Mouse (Mus musculus): Measurements from ENCODE around the gene Ablim2. TPM values are rescaled to one million over a fixed set of nuclear protein-coding genes. Genes with fewer than 3 reads are reported as not detected.
A peak's percentile ranks its signal among the peaks of the same experiment; 100 is the strongest.

Ablim2 gene
- polyA plus RNA-seq, 1 experiment from 2014 or later: 0.40 TPM

DNA sequence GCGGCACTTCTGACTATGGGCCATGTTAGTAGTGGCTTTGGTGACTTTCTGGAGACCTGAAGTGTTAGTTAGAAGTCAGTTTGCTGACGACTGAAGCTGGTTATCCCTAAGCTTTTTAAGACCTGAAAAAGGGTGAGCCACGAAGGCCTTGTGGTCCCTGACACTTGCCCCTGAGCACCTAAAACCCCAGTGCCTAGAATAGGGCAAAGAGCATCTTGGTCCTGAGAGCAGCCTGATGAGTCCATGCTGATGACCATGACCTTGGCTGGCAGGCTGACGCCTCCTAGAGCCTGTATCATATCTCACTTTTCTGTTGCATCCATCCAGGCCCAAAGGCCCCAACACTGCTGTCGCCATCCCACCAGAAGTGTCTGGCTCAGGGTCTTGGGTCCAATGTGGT lies 12.3 kb upstream of the Ablim2 start:
- Histone ChIP-seq H3K79me2 (ENCODE audit: inconsistent target) (no peaks in the 10 kb centered on the region), H3K36me3 (ENCODE audit: inconsistent target) (no peaks in the 10 kb centered on the region), H3K4me3 (ENCODE audit: inconsistent target) (no peak overlapping the region), H3K27ac (no peak overlapping the region)
- WGBS (ENCODE audit: missing documents): 93% methylated on average over 5 of the region's 5 CpGs

DNA sequence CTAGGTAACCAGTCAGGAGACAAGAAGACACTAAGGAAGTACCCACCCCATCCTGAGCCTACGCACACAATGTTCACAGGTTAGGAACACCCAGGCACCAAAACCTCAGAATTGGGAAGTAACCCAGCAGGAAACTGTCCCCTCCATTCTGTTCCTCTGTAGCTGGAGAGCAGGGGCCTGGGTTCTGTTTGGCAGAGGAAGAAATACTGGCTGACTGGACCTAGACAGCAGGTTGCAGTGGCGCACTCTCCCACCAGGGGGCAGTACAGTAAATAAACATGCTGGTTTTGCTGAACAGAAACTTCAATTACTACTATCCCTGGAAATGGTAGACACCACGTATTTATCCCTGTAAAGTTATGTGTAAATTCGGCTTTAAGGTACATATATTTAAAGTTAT lies 10.8 kb upstream of the Ablim2 start:
- 5% methylated on average over 4 of the region's 4 CpGs for WGBS (ENCODE audit: missing documents)
- H3K36me3 ChIP-seq (ENCODE audit: inconsistent target): no peaks in the 10 kb centered on the region
- H3K79me2 ChIP-seq (ENCODE audit: inconsistent target): no peaks in the 10 kb centered on the region
- no peak overlapping the region for H3K4me3 ChIP-seq (ENCODE audit: inconsistent target)
- no peak overlapping the region for H3K27ac ChIP-seq

DNA sequence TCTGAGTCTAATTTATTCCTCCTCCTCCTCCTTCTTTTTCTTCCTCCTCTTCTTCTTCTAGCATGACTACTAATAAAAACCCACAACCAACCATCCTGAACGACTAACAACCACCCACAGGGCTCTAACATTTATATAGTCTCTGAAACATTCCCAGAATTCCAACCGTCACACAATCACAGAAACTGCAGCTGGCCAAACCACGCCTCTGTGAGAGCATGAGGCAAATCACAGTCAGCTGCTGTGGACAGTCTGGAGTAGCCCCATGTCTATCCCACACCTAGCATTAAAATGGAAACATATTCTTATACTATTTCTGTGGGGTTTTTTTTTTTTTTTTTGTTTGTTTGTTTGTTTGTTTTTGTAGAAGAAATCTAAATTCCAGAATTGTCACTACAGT lies 8.3 kb upstream of the Ablim2 start:
- 78% methylated on average over 3 of the region's 3 CpGs for WGBS (ENCODE audit: missing documents)
- H3K4me3 ChIP-seq (ENCODE audit: inconsistent target): no peak overlapping the region
- no peak overlapping the region for H3K27ac ChIP-seq
- H3K36me3 ChIP-seq (ENCODE audit: inconsistent target): no peaks in the 10 kb centered on the region
- no peaks in the 10 kb centered on the region for H3K79me2 ChIP-seq (ENCODE audit: inconsistent target)

DNA sequence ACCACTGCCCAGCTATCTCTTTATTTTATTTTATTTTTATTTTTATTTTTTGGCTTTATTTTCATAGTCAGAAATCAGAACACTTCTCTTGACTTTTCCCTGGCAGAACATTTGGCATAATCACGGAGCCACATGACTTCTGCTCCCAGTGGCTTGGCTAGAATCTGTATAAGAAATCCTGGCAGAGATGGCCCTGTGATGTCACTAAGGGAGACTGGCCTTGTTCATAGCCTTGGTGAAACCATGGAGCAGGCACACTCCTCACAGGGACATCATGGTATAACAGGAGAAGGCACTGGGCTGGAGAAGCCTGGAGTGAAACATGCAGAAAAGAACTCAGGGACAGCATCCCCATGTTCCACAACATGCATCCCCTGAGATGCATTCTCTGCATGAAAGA lies 7.7 kb upstream of the Ablim2 start:
- H3K4me3 ChIP-seq (ENCODE audit: inconsistent target): no peak overlapping the region

DNA sequence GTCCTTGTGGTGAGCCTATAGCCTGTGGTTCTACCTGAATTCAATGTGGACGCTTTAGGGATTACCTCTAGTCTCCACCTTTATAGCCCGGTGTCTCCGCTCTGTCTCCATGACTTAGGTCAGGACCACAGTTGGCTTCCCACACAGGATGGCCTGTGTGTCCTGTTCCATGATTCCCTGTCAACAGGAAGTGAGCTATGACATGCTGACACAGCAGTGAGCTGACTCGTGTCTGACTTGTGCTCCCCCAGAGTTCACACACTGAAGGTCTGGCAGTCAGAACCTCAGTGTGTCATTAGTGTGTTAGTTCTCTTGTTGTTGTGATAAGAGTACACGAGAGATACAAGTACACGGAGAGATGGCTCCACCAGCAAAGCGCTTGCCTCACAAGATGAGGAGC lies 6.7 kb upstream of the Ablim2 start:
- no peak overlapping the region for H3K27ac ChIP-seq
- H3K4me3 ChIP-seq (ENCODE audit: inconsistent target): no peak overlapping the region
- H3K79me2 ChIP-seq (ENCODE audit: inconsistent target): no peaks in the 10 kb centered on the region
- H3K36me3 ChIP-seq (ENCODE audit: inconsistent target): no peaks in the 10 kb centered on the region
- WGBS (ENCODE audit: missing documents): 83% methylated on average over 7 of the region's 7 CpGs

More for the DNA sequence above, 7.7 kb upstream of the Ablim2 start:
- H3K27ac ChIP-seq: no peak overlapping the region
- no peaks in the 10 kb centered on the region for H3K79me2 ChIP-seq (ENCODE audit: inconsistent target)
- H3K36me3 ChIP-seq (ENCODE audit: inconsistent target): no peaks in the 10 kb centered on the region
- 100% methylated on average over 1 of the region's 1 CpGs for whole genome bisulfite sequencing (ENCODE audit: missing documents)

DNA sequence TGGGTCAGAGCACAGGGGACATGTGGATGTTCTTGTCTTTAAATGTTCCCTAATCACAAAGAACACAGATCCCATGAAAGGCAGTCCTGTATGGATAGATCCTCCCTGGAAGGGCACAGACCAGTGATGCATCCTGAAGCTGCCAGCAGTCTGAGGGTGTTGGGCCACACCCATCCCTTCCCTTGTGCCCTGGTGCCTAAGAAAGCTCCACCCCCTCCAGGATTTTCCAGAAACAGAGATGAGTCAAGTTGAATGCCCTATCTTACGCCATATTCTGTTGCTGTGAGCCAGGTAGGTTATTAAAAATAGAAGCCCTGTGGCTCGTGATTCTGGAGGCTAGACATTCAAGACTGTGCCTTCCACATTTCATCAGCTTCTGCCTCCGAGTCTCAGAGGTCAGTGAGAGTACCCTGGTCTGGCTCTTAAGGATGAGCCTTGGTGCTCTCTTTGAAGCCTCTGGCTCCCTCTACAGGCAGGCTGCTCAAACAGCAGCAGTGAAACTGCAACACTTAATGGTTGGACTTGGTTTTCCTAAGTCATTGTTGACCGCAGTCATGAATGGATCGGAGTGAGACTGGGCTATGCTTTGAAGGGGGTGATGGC lies 2.4 kb upstream of the Ablim2 start:
- 24% methylated on average over 5 of the region's 5 CpGs for WGBS (ENCODE audit: missing documents)
- Histone ChIP-seq H3K79me2 (ENCODE audit: inconsistent target) (no peaks in the 10 kb centered on the region), H3K36me3 (ENCODE audit: inconsistent target) (no peaks in the 10 kb centered on the region), H3K27ac (no peak overlapping the region), H3K4me3 (ENCODE audit: inconsistent target) (no peak overlapping the region)

DNA sequence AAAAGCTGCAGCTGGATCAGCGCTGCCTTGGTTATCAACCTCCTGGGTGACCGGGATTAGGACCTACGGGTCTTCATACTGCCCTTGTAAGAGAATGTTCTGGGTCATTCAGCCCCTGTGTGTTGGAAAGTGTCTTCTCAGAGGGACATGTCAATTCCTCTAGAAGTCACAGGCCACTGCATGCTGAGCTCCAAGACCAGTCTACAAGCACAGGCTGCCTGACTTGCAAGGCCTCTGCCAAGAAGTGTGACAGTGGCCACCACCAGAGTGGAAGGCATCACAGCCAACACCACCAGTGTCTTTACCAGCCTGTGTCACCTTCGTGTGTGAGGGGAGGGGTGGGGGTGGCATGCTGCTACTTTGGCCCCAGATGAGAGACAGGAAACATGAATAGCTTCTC lies 1.7 kb upstream of the Ablim2 start:
- WGBS (ENCODE audit: missing documents): 84% methylated on average over 4 of the region's 4 CpGs
- no peaks in the 10 kb centered on the region for H3K79me2 ChIP-seq (ENCODE audit: inconsistent target)
- H3K36me3 ChIP-seq (ENCODE audit: inconsistent target): no peaks in the 10 kb centered on the region
- no peak overlapping the region for H3K4me3 ChIP-seq (ENCODE audit: inconsistent target)
- H3K27ac ChIP-seq: no peak overlapping the region

DNA sequence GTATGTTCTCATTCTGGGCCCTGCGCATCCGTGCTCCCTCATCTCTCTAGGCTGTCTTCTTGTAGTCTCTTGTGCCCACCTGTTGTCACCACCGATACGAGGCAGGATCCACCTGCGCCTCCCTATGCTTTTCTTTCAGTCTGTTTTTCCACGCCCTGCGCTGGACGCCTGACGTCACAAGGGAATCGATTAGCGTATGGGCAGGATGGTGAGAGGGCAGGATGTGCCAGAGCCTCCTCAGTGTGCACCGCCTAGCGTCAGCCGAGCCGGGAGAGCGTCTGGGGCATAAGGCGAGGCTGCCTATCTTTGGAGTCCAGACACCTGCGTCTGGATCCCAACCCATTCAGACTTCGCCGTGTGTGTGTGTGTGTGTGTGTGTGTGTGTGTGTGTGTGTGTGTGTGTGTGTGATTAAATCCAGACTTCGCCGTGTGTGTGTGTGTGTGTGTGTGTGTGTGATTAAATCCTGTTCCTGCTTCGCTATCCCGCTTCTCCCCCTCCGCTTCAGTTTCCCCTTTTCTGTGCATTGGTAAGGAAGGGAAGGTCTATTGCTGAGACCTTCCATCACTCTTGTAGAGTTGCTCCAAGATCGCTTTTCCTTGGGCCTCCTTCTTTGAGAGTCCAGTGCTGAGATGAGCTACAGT lies 562 bp upstream of the Ablim2 start:
- Histone ChIP-seq H3K27ac (no peak overlapping the region), H3K4me3 (ENCODE audit: inconsistent target) (peak overlapping the region; percentile 35), H3K79me2 (ENCODE audit: inconsistent target) (no peaks in the 10 kb centered on the region), H3K36me3 (ENCODE audit: inconsistent target) (no peaks in the 10 kb centered on the region)
- WGBS (ENCODE audit: missing documents): 13% methylated on average over 23 of the region's 26 CpGs

DNA sequence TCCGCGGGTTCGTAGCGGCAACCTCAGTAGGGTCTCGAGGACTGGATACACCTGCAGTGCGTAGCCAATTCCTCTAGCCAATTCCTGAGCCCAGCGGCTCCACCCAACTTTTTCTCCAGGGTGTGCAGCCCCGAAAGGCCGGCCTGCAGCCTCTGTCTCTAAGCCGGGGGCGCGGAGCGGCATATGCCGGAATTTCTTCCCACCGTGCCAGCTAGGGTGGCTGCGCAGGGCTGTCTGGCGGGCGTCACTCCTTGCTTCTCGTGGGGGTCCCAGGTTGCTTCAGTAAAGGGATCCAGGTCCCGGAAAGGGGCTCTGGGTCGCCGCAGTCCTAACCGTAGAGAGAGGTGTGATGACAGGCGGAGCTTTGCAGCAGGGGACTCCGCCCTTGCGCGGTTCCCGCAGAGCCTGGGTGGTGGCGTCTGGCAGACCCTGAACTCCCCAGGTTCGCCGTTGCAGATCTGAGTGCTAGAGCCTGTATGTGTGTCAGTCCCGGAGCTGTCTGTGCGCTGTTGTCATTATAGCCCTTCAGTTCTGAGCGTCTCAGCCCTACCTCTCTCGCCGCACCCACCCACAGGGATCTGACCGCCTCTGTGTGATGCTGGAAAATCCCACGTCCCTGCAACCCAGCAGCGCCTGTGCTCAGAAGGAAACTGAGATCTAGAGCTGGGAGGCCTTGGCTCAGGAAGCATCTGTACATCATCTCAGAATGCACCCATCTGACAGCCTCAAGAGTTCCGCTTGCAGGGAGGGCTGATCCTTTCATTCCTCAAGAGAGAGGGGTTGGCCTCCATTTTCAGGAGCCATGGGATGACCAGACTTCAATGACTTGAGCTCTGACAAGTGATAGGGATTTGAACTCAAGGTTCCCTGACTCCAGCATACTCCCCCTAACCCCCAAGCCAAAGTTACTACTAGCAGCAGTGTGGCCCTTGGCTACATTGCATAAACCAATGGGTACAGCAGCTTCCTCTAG lies 687 bp downstream of the Ablim2 start:
- 5% methylated on average over 40 of the region's 40 CpGs for WGBS (ENCODE audit: missing documents)
- Histone ChIP-seq H3K79me2 (ENCODE audit: inconsistent target) (no peaks in the 10 kb centered on the region), H3K4me3 (ENCODE audit: inconsistent target) (peak overlapping the region; percentile 29; the same call in 1 of the 2 replicates), H3K36me3 (ENCODE audit: inconsistent target) (no peaks in the 10 kb centered on the region), H3K27ac (no peak overlapping the region)

DNA sequence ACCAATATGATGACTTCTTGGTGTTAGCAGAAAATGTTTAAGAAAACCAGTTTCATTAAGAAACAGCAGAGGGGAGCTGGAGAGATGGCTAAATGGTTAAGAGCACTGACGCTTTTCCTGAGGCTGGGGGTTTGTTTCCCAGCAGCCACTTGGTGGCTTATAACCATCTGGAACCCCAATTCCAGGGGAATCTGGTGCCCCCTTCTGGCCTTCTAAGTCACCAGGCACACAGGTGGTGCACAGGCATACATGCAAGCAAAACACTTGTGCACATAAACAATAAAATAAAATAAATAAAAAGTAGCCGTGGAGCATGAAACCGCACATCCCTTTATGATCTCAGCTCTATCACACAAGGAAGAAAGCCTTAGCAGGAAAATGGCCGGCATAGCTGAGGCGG lies 3.6 kb downstream of the Ablim2 start:
- 87% methylated on average over 5 of the region's 5 CpGs for WGBS (ENCODE audit: missing documents)
- H3K4me3 ChIP-seq (ENCODE audit: inconsistent target): no peak overlapping the region
- no peaks in the 10 kb centered on the region for H3K36me3 ChIP-seq (ENCODE audit: inconsistent target)
- H3K79me2 ChIP-seq (ENCODE audit: inconsistent target): no peaks in the 10 kb centered on the region
- no peak overlapping the region for H3K27ac ChIP-seq

DNA sequence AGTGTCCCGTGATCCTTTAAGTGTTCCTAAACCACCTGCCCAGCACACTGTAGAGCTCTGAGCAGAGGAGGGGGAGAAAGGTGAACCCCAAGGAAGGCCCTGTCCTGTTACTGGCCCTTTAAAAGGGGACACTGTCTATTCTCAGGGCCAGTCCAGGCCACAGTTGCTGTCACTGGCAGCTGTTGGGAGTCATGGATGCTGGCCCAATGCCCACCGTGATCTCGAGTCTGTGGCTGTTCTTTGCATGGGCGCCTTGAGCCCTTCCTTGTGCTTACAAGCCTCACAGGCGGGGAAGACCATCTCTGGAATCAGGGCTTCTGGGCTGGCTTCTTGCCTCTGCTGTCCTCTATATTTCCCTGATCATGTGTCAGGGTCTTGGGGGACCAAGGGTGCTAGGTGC lies 4.7 kb downstream of the Ablim2 start:
- 72% methylated on average over 5 of the region's 5 CpGs for WGBS (ENCODE audit: missing documents)
- H3K4me3 ChIP-seq (ENCODE audit: inconsistent target): no peak overlapping the region

DNA sequence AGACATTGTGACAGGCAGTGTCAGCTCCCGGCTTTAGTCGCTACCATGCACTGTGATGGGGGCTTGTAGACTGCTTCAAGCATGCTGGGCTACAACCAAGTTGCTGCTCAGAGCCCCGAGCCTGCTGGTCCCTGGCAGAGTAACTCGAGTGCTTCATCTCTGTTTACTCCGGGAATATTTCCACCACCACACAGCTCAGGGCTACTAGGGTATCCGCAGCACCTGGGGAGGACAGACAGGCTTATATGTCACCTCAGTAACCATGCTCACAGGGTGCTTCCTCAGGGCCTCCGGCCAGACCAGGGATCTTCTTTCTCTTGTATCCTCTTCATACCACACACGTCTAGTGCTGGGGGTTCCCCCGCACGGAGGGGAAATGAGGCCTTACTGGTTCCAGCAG lies 5.2 kb downstream of the Ablim2 start:
- Histone ChIP-seq H3K36me3 (ENCODE audit: inconsistent target) (no peaks in the 10 kb centered on the region), H3K4me3 (ENCODE audit: inconsistent target) (no peak overlapping the region), H3K79me2 (ENCODE audit: inconsistent target) (no peaks in the 10 kb centered on the region), H3K27ac (no peak overlapping the region)
- 74% methylated on average over 10 of the region's 10 CpGs for WGBS (ENCODE audit: missing documents)

More for the DNA sequence above, 4.7 kb downstream of the Ablim2 start:
- H3K36me3 ChIP-seq (ENCODE audit: inconsistent target): no peaks in the 10 kb centered on the region
- no peaks in the 10 kb centered on the region for H3K79me2 ChIP-seq (ENCODE audit: inconsistent target)
- no peak overlapping the region for H3K27ac ChIP-seq

DNA sequence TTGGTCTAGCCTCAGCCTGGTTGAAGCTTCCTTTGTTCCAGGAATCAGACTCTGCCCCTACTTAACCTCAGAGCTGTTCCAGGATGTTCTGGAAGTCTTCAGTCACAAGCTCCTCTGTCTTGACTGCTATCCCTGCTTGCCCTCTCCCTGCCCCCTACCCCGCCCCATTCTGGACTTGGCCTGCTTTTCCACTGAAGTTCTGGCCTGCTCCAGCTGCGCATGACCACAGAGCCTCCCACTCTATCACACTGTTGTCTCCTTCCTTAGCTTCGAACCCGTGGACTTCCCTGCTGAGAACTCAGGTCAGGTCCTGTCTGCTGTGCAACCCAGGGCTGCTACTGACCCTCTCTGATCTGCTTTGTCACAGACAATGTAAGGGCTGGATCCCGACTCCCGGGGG lies 8.2 kb downstream of the Ablim2 start:
- no peak overlapping the region for H3K4me3 ChIP-seq (ENCODE audit: inconsistent target)
- H3K79me2 ChIP-seq (ENCODE audit: inconsistent target): no peaks in the 10 kb centered on the region
- 89% methylated on average over 6 of the region's 6 CpGs for WGBS (ENCODE audit: missing documents)
- no peak overlapping the region for H3K27ac ChIP-seq
- H3K36me3 ChIP-seq (ENCODE audit: inconsistent target): no peaks in the 10 kb centered on the region

DNA sequence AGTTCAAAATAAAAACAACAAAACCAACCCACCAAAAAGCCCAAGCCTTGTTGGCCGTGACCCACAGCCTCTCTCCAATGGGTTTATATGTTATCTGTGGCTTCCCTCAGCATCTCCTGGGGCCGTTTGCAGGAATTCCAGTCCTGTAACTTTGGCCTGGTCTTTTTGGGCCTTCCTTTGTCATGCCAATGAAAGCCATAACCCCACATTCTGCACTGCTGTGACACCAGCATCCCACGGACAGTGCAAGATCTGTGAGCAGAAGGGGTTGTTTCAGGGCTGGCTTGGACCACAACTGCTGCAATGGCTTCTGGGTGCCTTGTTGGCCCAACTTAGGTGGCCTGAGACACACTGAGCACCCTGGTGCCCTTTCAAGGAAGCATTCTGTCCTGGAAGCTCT lies 10.8 kb downstream of the Ablim2 start:
- no peaks in the 10 kb centered on the region for H3K79me2 ChIP-seq (ENCODE audit: inconsistent target)
- no peaks in the 10 kb centered on the region for H3K36me3 ChIP-seq (ENCODE audit: inconsistent target)
- no peak overlapping the region for H3K4me3 ChIP-seq (ENCODE audit: inconsistent target)
- WGBS (ENCODE audit: missing documents): 80% methylated on average over 3 of the region's 3 CpGs
- no peak overlapping the region for H3K27ac ChIP-seq

DNA sequence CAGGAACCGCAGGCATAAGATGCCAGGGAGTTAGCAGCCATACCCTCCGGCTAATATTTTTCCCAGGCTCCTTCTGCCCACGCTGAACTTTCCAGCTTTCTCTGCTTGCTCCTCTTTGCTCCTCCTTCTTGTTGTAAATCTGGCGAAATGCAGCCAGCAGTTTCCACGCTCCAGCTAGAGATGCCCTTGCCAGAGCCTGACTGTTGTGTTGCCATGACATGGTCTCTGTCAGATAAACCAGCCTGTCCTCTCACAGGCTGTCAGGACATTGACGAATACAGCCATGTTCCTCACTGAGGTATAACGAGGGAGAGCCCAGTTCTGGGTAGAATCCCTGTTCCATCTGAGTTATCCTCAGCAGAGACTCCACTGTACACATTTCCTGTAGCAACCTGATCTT lies 11.3 kb downstream of the Ablim2 start:
- WGBS (ENCODE audit: missing documents): 90% methylated on average over 7 of the region's 7 CpGs
- Histone ChIP-seq H3K79me2 (ENCODE audit: inconsistent target) (no peaks in the 10 kb centered on the region), H3K36me3 (ENCODE audit: inconsistent target) (no peaks in the 10 kb centered on the region), H3K4me3 (ENCODE audit: inconsistent target) (no peak overlapping the region), H3K27ac (no peak overlapping the region)
